In genomic region chr2:74964360-74964759, GRCm38 (mm10) we compare ENCODE assay signal across 8 mouse cellular contexts.
DNase-seq lines count a peak whose midpoint lies in the region; ATAC-seq and TF ChIP-seq lines count a peak whose summit lies in the region.

No protein-coding gene starts in this region.

- no peak overlapping the region for H3K4me3 ChIP-seq in gastrocnemius, adult 2 months
- no peak overlapping the region for H3K4me3 ChIP-seq in left cerebral cortex, adult 2 months
- no peak overlapping the region for H3K4me3 ChIP-seq in midbrain, embryonic 11.5 days (ENCODE audit: low read depth, low read length)
- H3K4me3 ChIP-seq in small intestine, adult 2 months (ENCODE audit: low read depth, low read length), result no peak overlapping the region

- no peaks in the 10 kb centered on the region for H3K9me3 ChIP-seq in midbrain, embryonic 11.5 days (ENCODE audit: control insufficient read depth, low read length)

- peak; percentile 46 for ATAC-seq in activated CD4-positive, CD25-positive, alpha-beta regulatory T cell, adult 4 months
- peak; percentile 71 for ATAC-seq in inflammation-experienced regulatory T-cells, adult 6 months
- ATAC-seq in midbrain, embryonic 11.5 days (ENCODE audit: low FRiP score), result peak; percentile 61; the same call in 1 of the 2 replicates
- ATAC-seq in erythroid progenitor cell, adult 5-6 weeks (replicated peaks; ENCODE audit: low FRiP score, poor library complexity, severe bottlenecking), result no peak

- DNase-seq in cerebellum, postnatal 36 days, result peak; percentile 81 to 85
- peak; percentile 89 for DNase-seq in gastrocnemius, adult 2 months
- peak; percentile 74 to 81 for DNase-seq in left cerebral cortex, adult 2 months (ENCODE audit: extremely low spot score in 1 of 2, low spot score in 2 of 2)
- DNase-seq in midbrain, embryonic 11.5 days (ENCODE audit: low spot score, missing footprints), result peak; percentile 99

- TF ChIP-seq CTCF in gastrocnemius, adult 2 months (IDR thresholded peaks at IDR 0.05), result peak; percentile 97
- TF ChIP-seq CTCF in left cerebral cortex, adult 2 months (IDR thresholded peaks at IDR 0.05), result peak; percentile 94
- peak; percentile 87; the same call in 1 of the 2 replicates for TF ChIP-seq CTCF in small intestine, adult 2 months (IDR thresholded peaks at IDR 0.05; ENCODE audit: extremely low read depth, insufficient read length, insufficient replicate concordance, low read depth, low read length)

- 3% methylated on average over 6 of the region's 6 CpGs for WGBS in midbrain, embryonic 11.5 days
- WGBS in small intestine, adult 2 months, result 1% methylated on average over 6 of the region's 6 CpGs

- H3K36me3 ChIP-seq in midbrain, embryonic 11.5 days (ENCODE audit: control insufficient read depth, insufficient read depth, low read length), result no peaks in the 10 kb centered on the region
- H3K36me3 ChIP-seq in small intestine, adult 2 months (ENCODE audit: control insufficient read depth, insufficient read depth, low read length), result no peaks in the 10 kb centered on the region

- H3K4me2 ChIP-seq in midbrain, embryonic 11.5 days, result no peak overlapping the region

- no peak overlapping the region for H3K9ac ChIP-seq in midbrain, embryonic 11.5 days (ENCODE audit: low read length)

- intact Hi-C loops in gastrocnemius, adult 2 months (cut with DNase I), result loop anchor here (1.0 to 10.0 kb wide), 3 partner anchors 170 to 262 kb away; partner anchors contain the start of gene Hoxd8
- intact Hi-C loops in left cerebral cortex, adult 2 months (cut with DNase I), result loop anchor here (1.0 to 5.0 kb wide), 2 partner anchors 249 to 262 kb away; partner anchors contain the start of gene Hoxd8

- H3K27ac ChIP-seq in gastrocnemius, adult 2 months, result no peak overlapping the region
- H3K27ac ChIP-seq in left cerebral cortex, adult 2 months, result no peak overlapping the region
- H3K27ac ChIP-seq in midbrain, embryonic 11.5 days (ENCODE audit: low read depth, low read length), result no peak overlapping the region
- H3K27ac ChIP-seq in small intestine, adult 2 months (ENCODE audit: insufficient read depth, low read depth, low read length), result no peak overlapping the region

- no peaks in the 10 kb centered on the region; the same call in 1 of the 2 replicates for H3K27me3 ChIP-seq in midbrain, embryonic 11.5 days (ENCODE audit: control insufficient read depth, insufficient read depth, low read length)
- H3K27me3 ChIP-seq in small intestine, adult 2 months (ENCODE audit: control insufficient read depth, insufficient read depth, low read length), result no peaks in the 10 kb centered on the region

- H3K4me1 ChIP-seq in midbrain, embryonic 11.5 days (ENCODE audit: control insufficient read depth, insufficient read depth, low read length), result no peaks in the 10 kb centered on the region
- H3K4me1 ChIP-seq in small intestine, adult 2 months (ENCODE audit: control insufficient read depth, insufficient read depth, insufficient read length, low read length), result no peaks in the 10 kb centered on the region

- TF ChIP-seq POLR2A in small intestine, adult 2 months (IDR thresholded peaks at IDR 0.05; ENCODE audit: low read depth, low read length), result no peak
